14 mouse cellular contexts compared by ENCODE assay signal in the genomic region with DNA sequence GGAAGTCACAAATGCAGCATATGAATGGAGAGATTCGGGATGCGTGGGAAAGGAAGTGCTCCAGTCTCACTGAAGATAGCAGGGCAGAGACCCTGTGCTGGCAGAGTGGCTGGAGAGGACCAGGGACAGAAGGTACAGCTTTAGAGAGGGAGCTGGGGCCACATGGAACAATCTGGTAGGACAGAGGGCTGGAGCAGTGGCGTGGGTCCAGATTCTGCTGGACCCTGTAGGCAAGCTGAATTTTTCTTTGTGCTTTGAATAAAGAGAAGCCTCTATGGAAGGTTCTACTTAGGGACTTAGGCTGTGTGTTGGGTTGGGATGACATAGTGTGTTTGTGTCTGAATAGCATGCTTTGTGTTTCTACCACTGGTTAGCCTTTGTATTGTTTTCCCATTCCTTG. TPM values are rescaled to one million over a fixed set of nuclear protein-coding genes. Genes with fewer than 3 reads are reported as not detected.
DNase-seq lines count a peak whose midpoint lies in the region; ATAC-seq lines count a peak whose summit lies in the region.
"Had no signal": no experiment of that assay in that cellular context is flagged by ENCODE, and none has a peak within 500 bp of the region (broad histone marks: within the 10 kb centered on the region; RNA-seq: fewer than 3 reads in every experiment).

No protein-coding gene starts in this region.

- ATAC-seq in forebrain, embryonic 15.5 days (replicated peaks): no peak
- no peak for ATAC-seq in midbrain, embryonic 15.5 days (replicated peaks)
- ATAC-seq in midbrain, embryonic 11.5 days (ENCODE audit: low FRiP score): no peak
- no peak for ATAC-seq in neural tube, embryonic 15.5 days (ENCODE audit: low FRiP score)

- DNase-seq in forebrain, embryonic 10.5 days (ENCODE audit: extremely low spot score, low spot score): no peak
- peak; percentile 14 for DNase-seq in left cerebral cortex, adult 11 months (ENCODE audit: low spot score)
- no peak for DNase-seq in left cerebral cortex, adult 9 months (ENCODE audit: low spot score in 2 of 2)
- DNase-seq in midbrain, embryonic 11.5 days (ENCODE audit: low spot score, missing footprints): no peak
- DNase-seq in spleen, postnatal 36 days (ENCODE audit: low spot score in 2 of 2): no peak
- DNase-seq: kidney, postnatal 10 days had no signal

- H3K4me3 ChIP-seq in forebrain, embryonic 10.5 days: peak overlapping the region; percentile 96; the same call in 1 of the 2 replicates
- H3K4me3 ChIP-seq in forebrain, embryonic 15.5 days: no peak overlapping the region
- no peak overlapping the region for H3K4me3 ChIP-seq in midbrain, embryonic 15.5 days
- no peak overlapping the region for H3K4me3 ChIP-seq in midbrain, embryonic 11.5 days (ENCODE audit: low read depth, low read length)
- no peak overlapping the region for H3K4me3 ChIP-seq in neural tube, embryonic 15.5 days (replicated peaks)
- H3K4me3 ChIP-seq: heart, embryonic 15.5 days; limb, embryonic 12.5 days; lung, embryonic 15.5 days had no signal

- H3K9ac ChIP-seq in forebrain, embryonic 15.5 days (replicated peaks): no peak overlapping the region
- H3K9ac ChIP-seq in midbrain, embryonic 15.5 days: no peak overlapping the region
- H3K9ac ChIP-seq in midbrain, embryonic 11.5 days (ENCODE audit: low read length): no peak overlapping the region
- no peak overlapping the region for H3K9ac ChIP-seq in neural tube, embryonic 15.5 days (replicated peaks)
- H3K9ac ChIP-seq: heart, embryonic 15.5 days; limb, embryonic 12.5 days; lung, embryonic 15.5 days had no signal

- 86% methylated on average over 3 of the region's 3 CpGs for WGBS in forebrain, embryonic 10.5 days
- WGBS in forebrain, embryonic 15.5 days: 78% methylated on average over 3 of the region's 3 CpGs
- 87% methylated on average over 3 of the region's 3 CpGs for WGBS in midbrain, embryonic 15.5 days
- 94% methylated on average over 3 of the region's 3 CpGs for WGBS in midbrain, embryonic 11.5 days
- WGBS in neural tube, embryonic 15.5 days: 83% methylated on average over 3 of the region's 3 CpGs

- H3K9me3 ChIP-seq in forebrain, embryonic 10.5 days: no peaks in the 10 kb centered on the region
- no peaks in the 10 kb centered on the region for H3K9me3 ChIP-seq in forebrain, embryonic 15.5 days
- H3K9me3 ChIP-seq in midbrain, embryonic 15.5 days: no peaks in the 10 kb centered on the region
- H3K9me3 ChIP-seq in midbrain, embryonic 11.5 days (ENCODE audit: control insufficient read depth, low read length): no peaks in the 10 kb centered on the region
- H3K9me3 ChIP-seq in neural tube, embryonic 15.5 days (replicated peaks): no peaks in the 10 kb centered on the region
- H3K9me3 ChIP-seq: heart, embryonic 15.5 days; limb, embryonic 12.5 days; lung, embryonic 15.5 days had no signal

- H3K27ac ChIP-seq in forebrain, embryonic 10.5 days: no peak overlapping the region
- no peak overlapping the region for H3K27ac ChIP-seq in forebrain, embryonic 15.5 days (replicated peaks)
- no peak overlapping the region for H3K27ac ChIP-seq in midbrain, embryonic 15.5 days
- H3K27ac ChIP-seq in midbrain, embryonic 11.5 days (ENCODE audit: low read depth, low read length): no peak overlapping the region
- H3K27ac ChIP-seq in neural tube, embryonic 15.5 days (replicated peaks): no peak overlapping the region
- H3K27ac ChIP-seq: heart, embryonic 15.5 days; limb, embryonic 12.5 days; lung, embryonic 15.5 days had no signal

- peaks cover 23% of the 10 kb centered on the region for H3K4me1 ChIP-seq in forebrain, embryonic 10.5 days
- H3K4me1 ChIP-seq in forebrain, embryonic 15.5 days: peaks cover 24% of the 10 kb centered on the region
- peaks cover 28% of the 10 kb centered on the region for H3K4me1 ChIP-seq in midbrain, embryonic 15.5 days
- peaks cover 4% of the 10 kb centered on the region; the same call in 1 of the 2 replicates for H3K4me1 ChIP-seq in midbrain, embryonic 11.5 days (ENCODE audit: control insufficient read depth, insufficient read depth, low read length)
- peaks cover 26% of the 10 kb centered on the region for H3K4me1 ChIP-seq in neural tube, embryonic 15.5 days

- no peaks in the 10 kb centered on the region for H3K36me3 ChIP-seq in forebrain, embryonic 10.5 days (replicated peaks)
- H3K36me3 ChIP-seq in forebrain, embryonic 15.5 days: no peaks in the 10 kb centered on the region
- no peaks in the 10 kb centered on the region for H3K36me3 ChIP-seq in midbrain, embryonic 15.5 days (replicated peaks)
- H3K36me3 ChIP-seq in midbrain, embryonic 11.5 days (ENCODE audit: control insufficient read depth, insufficient read depth, low read length): no peaks in the 10 kb centered on the region
- H3K36me3 ChIP-seq in neural tube, embryonic 15.5 days: no peaks in the 10 kb centered on the region
- H3K36me3 ChIP-seq: heart, embryonic 15.5 days; limb, embryonic 12.5 days; lung, embryonic 15.5 days had no signal

- no peaks in the 10 kb centered on the region for H3K27me3 ChIP-seq in forebrain, embryonic 10.5 days (ENCODE audit: poor library complexity, severe bottlenecking)
- H3K27me3 ChIP-seq in forebrain, embryonic 15.5 days: no peaks in the 10 kb centered on the region
- no peaks in the 10 kb centered on the region for H3K27me3 ChIP-seq in midbrain, embryonic 15.5 days (replicated peaks)
- H3K27me3 ChIP-seq in midbrain, embryonic 11.5 days (ENCODE audit: control insufficient read depth, insufficient read depth, low read length): no peaks in the 10 kb centered on the region
- no peaks in the 10 kb centered on the region for H3K27me3 ChIP-seq in neural tube, embryonic 15.5 days (replicated peaks)
- H3K27me3 ChIP-seq: heart, embryonic 15.5 days; limb, embryonic 12.5 days; lung, embryonic 15.5 days had no signal

- H3K4me2 ChIP-seq in forebrain, embryonic 15.5 days (replicated peaks): no peak overlapping the region
- 0 out of 2 replicates have a peak overlapping the region, but pooled peaks have one; percentile 83 for H3K4me2 ChIP-seq in midbrain, embryonic 15.5 days
- no peak overlapping the region for H3K4me2 ChIP-seq in midbrain, embryonic 11.5 days
- 0 out of 2 replicates have a peak overlapping the region, but pooled peaks have one; percentile 5 for H3K4me2 ChIP-seq in neural tube, embryonic 15.5 days
- H3K4me2 ChIP-seq: heart, embryonic 15.5 days had no signal

RNA-seq across cellular contexts. Expression of gene Dis3l2, which starts 1.9 kb away (rescaled TPM):
- polyA plus RNA-seq in forebrain, embryonic 10.5 days (2016; fragmentation: Nextera tagmentation; extraction: Ambion mirVana): 34.1 and 35.0 TPM in 2 replicates
- polyA plus RNA-seq in forebrain, embryonic 15.5 days (2015; fragmentation: Nextera tagmentation; extraction: Ambion mirVana): 39.7 and 40.0 TPM in 2 replicates
- polyA plus RNA-seq in midbrain, embryonic 15.5 days (2015; fragmentation: Nextera tagmentation; extraction: Ambion mirVana): 42.7 and 44.3 TPM in 2 replicates
- polyA plus RNA-seq in midbrain, embryonic 11.5 days (2014; fragmentation: Nextera tagmentation; extraction: Ambion mirVana): 31.9 and 34.3 TPM in 2 replicates
- 32.9 and 34.2 TPM in 2 replicates for polyA plus RNA-seq in neural tube, embryonic 15.5 days (2015; fragmentation: Nextera tagmentation; extraction: Ambion mirVana)

RNA-seq across cellular contexts. Expression of gene Nppc, which starts 35.1 kb away (rescaled TPM):
- polyA plus RNA-seq in forebrain, embryonic 10.5 days (2016; fragmentation: Nextera tagmentation; extraction: Ambion mirVana): 0.90 and 1.4 TPM in 2 replicates
- polyA plus RNA-seq in forebrain, embryonic 15.5 days (2015; fragmentation: Nextera tagmentation; extraction: Ambion mirVana): 3.9 and 4.8 TPM in 2 replicates
- 3.3 and 4.3 TPM in 2 replicates for polyA plus RNA-seq in midbrain, embryonic 15.5 days (2015; fragmentation: Nextera tagmentation; extraction: Ambion mirVana)
- 0.86 and 0.99 TPM in 2 replicates for polyA plus RNA-seq in midbrain, embryonic 11.5 days (2014; fragmentation: Nextera tagmentation; extraction: Ambion mirVana)
- 15.4 and 28.0 TPM in 2 replicates for polyA plus RNA-seq in neural tube, embryonic 15.5 days (2015; fragmentation: Nextera tagmentation; extraction: Ambion mirVana)
- polyA plus RNA-seq: C2C12; gonadal fat pad, adult 2 months had no signal

Comparison
In these comparisons a context has a peak if more than half of its experiments do, and no peak if none do; other contexts are left out.
1. H3K4me2 ChIP-seq: peak in midbrain, embryonic 15.5 days (single experiment) and neural tube, embryonic 15.5 days (single experiment); none in forebrain, embryonic 15.5 days (single experiment) and midbrain, embryonic 11.5 days (single experiment).